Mouse (Mus musculus): Measurements from ENCODE around the gene Slc38a6.

Gene Slc38a6

GRCm38 (mm10) chr12:73286287-73287092, at the start of gene Slc38a6, which contains the start of gene Trmt5:
Gene Slc38a6 (plus strand): TSS chr12:73286779.
Gene Trmt5 (minus strand): TSS chr12:73286710.
- peak; percentile 87 for DNase-seq (ENCODE audit: low spot score)

- DNase-seq (ENCODE audit: low spot score), result no peak
Measured at GRCm38 (mm10) chr12:73241960-73242359, 44.6 kb upstream of the Slc38a6 start.

GRCm38 (mm10) chr12:73245687-73246086, 40.9 kb upstream of the Slc38a6 start:
- DNase-seq (ENCODE audit: low spot score), result no peak

- DNase-seq (ENCODE audit: low spot score), result no peak
Measured at GRCm38 (mm10) chr12:73255006-73255405, 31.6 kb upstream of the Slc38a6 start.

- DNase-seq (ENCODE audit: low spot score), result no peak
Measured at GRCm38 (mm10) chr12:73259269-73259668, 27.3 kb upstream of the Slc38a6 start.

- no peak for DNase-seq (ENCODE audit: low spot score)
Measured at GRCm38 (mm10) chr12:73260339-73260738, 26.2 kb upstream of the Slc38a6 start.

- no peak for DNase-seq (ENCODE audit: low spot score)
Measured at GRCm38 (mm10) chr12:73265381-73265978, 21.1 kb upstream of the Slc38a6 start.

- no peak for DNase-seq (ENCODE audit: low spot score)
Measured at GRCm38 (mm10) chr12:73266597-73266996, 20.0 kb upstream of the Slc38a6 start.

- no peak for DNase-seq (ENCODE audit: low spot score)
Measured at GRCm38 (mm10) chr12:73268497-73268896, 18.1 kb upstream of the Slc38a6 start.

- DNase-seq (ENCODE audit: low spot score), result no peak
Measured at GRCm38 (mm10) chr12:73269531-73269930, 17.0 kb upstream of the Slc38a6 start.

GRCm38 (mm10) chr12:73269933-73270332, 16.6 kb upstream of the Slc38a6 start:
- no peak for DNase-seq (ENCODE audit: low spot score)

- no peak for DNase-seq (ENCODE audit: low spot score)
Measured at GRCm38 (mm10) chr12:73274921-73275320, 11.7 kb upstream of the Slc38a6 start.

GRCm38 (mm10) chr12:73287609-73288008, 1.0 kb downstream of the Slc38a6 start:
- DNase-seq (ENCODE audit: low spot score), result no peak

GRCm38 (mm10) chr12:73288626-73289025, 2.0 kb downstream of the Slc38a6 start:
- no peak for DNase-seq (ENCODE audit: low spot score)

GRCm38 (mm10) chr12:73294884-73295283, 8.3 kb downstream of the Slc38a6 start:
- DNase-seq (ENCODE audit: low spot score), result no peak

- no peak for DNase-seq (ENCODE audit: low spot score)
Measured at GRCm38 (mm10) chr12:73295505-73296140, 9.0 kb downstream of the Slc38a6 start.

GRCm38 (mm10) chr12:73298621-73299020, 12.0 kb downstream of the Slc38a6 start:
- DNase-seq (ENCODE audit: low spot score), result no peak

GRCm38 (mm10) chr12:73300531-73300930, 14.0 kb downstream of the Slc38a6 start:
- DNase-seq (ENCODE audit: low spot score), result no peak

- DNase-seq (ENCODE audit: low spot score), result no peak
Measured at GRCm38 (mm10) chr12:73304636-73305035, 18.1 kb downstream of the Slc38a6 start.

- DNase-seq (ENCODE audit: low spot score), result no peak
Measured at GRCm38 (mm10) chr12:73307750-73308149, 21.2 kb downstream of the Slc38a6 start.

- no peak for DNase-seq (ENCODE audit: low spot score)
Measured at GRCm38 (mm10) chr12:73308711-73309110, 22.1 kb downstream of the Slc38a6 start.

- DNase-seq (ENCODE audit: low spot score), result no peak
Measured at GRCm38 (mm10) chr12:73317706-73318686, 31.4 kb downstream of the Slc38a6 start.

Measured in ovary, postnatal 14 days (tissue).